Mouse (Mus musculus) layer of hippocampus, adult 9-11 months (tissue): ENCODE data around the gene Klhl21.
A peak's percentile ranks its signal among the peaks of the same experiment; 100 is the strongest.

Source experiments
- DNase-seq: peaks from one replicate; pipeline ENCODE4 v3.0.0; 2022

Gene Klhl21

GRCm38 (mm10) chr4:152008622-152009075, at the start of gene Klhl21:
Klhl21 (plus strand) TSS chr4:152008803.
- DNase-seq: peak; percentile 95

DNA sequence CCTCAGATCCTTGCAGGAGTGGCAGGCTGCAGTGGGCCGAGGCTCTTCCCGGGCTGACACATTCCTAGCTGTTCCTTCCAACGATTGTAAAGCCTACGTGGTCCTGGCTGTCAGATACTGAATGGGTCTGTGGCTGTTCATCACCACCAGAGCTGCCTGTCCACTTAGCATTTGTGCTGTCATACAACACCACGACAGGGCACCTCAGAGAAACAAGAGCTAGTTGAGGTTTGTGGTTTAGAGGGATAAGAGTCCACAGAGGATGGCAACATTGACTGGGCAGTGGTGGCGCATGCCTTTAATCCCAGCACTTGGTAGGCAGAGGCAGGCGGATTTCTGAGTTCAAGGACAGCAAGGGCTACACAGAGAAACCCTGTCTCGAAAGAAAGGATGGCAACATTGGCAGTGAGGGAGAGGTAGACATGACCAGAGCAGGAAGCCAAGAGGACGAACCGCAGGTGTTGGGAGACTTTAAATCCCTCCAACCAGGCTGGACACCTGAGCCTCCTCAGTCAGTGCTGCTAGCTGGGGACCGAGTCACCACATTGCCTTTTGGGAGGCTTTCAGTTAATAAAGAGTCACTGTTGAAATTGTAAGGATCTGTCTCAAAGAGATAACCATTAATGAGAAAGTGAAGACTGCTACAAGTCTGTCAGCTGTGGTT, 48.6 kb upstream of the Klhl21 start:
- no peak for DNase-seq

DNA sequence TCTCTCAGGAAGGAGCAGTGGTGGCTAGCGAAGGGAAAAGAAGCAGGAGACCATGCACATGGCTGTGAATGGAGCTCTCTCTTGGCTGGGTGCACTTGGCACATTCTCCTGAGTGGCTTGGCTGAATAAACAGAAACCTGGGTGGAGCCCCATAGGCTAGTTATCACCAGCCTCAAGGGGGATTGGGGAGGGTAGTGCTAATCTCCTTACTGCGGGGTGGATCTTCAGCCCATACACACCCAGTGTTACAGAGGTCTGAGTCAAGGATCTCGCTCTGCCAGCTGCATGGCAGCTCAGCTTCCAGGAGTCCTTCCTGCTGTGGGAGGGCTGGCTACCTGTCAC, 48.1 kb upstream of the Klhl21 start:
- DNase-seq: no peak

- no peak for DNase-seq
These were observed 45.8 kb upstream of the Klhl21 start for GRCm38 (mm10) chr4:151962817-151963216.

DNA sequence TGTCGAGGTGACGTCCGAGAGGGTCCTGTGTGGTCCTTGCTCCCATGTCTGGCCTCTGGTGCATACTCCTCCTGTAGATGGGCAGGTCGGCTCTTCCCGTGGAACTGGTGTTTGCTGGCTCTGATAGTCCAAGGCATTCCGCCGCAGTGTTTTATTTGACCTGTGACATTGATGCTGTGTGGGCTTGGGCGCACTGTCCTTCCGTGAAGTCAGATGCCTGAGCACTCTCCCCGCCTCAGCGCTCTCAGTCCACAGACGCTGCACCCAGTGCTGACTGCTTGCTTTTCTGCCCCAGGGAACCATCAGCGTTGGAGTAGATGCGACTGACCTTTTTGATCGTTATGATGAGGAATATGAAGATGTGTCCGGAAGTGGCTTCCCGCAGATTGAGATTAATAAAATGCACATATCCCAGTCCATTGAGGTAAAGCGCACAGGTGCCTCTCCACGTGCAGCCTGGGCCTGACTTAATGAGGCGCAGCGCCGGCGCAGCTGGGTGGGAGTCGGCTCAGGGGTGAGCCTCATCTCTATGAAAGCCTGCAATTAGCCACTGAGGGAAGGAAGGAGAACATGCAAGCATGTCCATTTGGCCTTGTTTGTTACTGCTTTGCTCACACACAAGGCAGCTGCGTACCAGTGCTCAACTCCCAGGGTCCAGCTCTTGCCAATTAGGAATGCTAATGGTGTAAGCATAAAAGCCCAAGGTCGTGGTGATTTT, 40.2 kb upstream of the Klhl21 start:
- DNase-seq: no peak

GRCm38 (mm10) chr4:151972221-151972967, 36.2 kb upstream of the Klhl21 start:
- no peak for DNase-seq

- DNase-seq: no peak
These were observed 33.2 kb upstream of the Klhl21 start for GRCm38 (mm10) chr4:151975441-151975840.

DNA sequence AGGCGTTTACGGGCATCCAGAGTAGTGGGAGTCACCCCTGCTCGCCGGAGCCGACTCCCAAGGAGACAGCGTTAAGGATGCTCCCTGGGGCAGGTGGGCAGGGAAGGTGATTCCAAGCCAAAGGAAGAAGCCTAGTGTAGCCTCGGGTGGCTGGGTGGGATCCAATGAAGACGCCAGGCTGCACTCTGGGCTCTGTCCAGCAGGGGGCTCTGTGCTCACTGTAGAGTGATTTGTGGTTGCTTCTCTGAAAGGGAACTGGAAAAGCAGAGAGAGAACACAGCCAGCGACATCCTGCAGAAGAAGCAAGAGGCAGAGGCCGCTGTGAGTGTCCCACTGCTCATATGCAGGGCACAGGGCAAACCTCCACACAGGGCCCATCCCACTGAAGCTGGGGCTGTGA, 30.9 kb upstream of the Klhl21 start:
- peak; percentile 82 for DNase-seq

DNA sequence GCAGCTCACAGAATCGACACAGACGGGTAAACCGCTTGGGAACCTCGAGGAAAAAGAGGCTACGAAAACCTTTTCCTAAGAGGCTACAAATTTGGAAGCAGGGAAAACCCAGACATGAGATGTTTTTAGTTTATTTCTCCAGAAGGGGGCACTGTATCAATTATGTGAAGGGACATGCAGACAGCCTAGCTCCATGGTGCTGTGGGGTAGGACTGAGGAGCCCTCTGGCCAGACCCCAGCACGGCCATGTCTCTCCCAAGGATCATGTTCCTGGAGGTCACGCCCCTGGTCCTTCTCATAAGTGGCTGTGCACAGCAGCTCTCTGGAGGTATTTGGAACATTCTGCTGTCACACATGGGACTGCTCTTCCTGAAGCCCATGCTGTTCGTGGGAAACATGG, 27.9 kb upstream of the Klhl21 start:
- DNase-seq: no peak

DNA sequence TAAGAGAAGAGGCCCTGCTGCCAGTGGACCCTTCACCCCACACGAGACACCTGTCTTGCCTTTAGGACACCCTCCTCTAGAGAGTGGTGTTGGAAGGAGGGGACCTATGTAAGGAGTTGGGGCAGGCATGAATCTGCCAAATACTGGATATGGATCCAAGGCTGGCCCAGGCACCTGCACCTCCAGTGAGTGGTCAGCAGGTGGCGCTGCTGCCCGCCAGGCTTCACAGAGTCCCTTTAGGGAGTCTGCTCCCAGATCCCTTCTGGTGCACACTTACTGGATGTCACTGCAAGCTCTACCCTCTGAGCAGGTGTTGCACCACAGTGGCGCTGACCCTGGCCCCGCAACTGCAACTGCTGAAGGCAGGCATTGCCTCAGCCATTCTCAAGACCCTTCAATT, 27.2 kb upstream of the Klhl21 start:
- DNase-seq: peak; percentile 77

DNA sequence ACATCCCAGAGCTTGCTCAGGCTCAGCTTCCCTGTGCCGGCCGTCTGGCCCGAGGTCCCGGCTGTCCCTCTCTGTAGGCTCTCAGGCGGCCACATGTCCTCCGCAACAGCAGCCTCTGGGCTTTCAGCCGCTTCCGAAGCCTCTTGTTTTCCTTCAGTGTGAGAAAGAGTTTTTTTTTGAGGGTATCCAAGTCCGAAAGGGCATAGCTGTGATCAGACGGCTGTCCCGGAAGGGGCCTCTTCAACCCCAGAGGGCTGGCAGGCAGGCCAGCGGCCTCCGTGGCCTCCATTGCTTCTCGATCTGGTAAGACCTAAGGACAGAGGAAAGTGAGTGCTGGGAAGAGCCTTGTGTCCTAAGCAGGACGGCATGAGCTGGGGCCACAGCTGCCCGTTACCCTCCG, 25.6 kb upstream of the Klhl21 start:
- DNase-seq: no peak

DNA sequence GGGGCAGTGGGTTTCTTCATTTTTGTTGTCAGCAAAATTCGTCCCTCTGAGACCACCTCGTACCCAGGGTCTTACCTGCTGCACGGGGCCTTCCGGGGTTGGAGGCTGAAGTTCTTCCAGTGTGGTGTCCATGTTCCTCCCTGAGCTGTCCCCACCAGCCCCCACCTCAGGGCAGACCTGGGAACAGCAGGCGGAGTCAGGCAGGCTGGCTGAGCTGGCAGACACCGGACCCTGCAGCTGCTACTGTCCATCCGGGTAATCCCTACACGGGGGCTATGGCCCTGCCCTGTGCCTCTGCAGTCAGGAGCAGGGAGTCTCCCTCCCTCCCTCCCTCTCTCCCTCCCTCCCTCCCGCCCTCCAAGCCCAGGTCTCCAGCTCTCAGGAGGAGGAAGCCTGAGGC, 25.0 kb upstream of the Klhl21 start:
- no peak for DNase-seq

- DNase-seq: no peak
These were observed 22.7 kb upstream of the Klhl21 start for GRCm38 (mm10) chr4:151985886-151986285.

GRCm38 (mm10) chr4:151986650-151987049, 22.0 kb upstream of the Klhl21 start:
- DNase-seq: no peak

DNA sequence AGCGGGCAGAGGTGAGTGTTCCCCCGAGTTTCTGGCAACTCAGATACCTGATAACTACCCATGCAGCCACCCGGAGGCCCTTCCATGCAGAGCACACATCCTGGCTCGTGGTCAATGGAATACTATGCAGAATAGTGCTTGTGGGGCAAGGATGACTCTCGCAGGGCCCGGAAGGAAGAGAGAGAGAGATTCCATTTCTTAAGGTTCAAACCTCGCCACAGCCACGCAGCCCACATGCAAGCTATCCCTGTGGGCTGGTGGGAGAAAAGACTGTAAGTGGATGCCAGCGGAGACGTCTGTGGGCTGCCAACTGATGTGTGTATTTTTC, 20.6 kb upstream of the Klhl21 start:
- DNase-seq: no peak

DNA sequence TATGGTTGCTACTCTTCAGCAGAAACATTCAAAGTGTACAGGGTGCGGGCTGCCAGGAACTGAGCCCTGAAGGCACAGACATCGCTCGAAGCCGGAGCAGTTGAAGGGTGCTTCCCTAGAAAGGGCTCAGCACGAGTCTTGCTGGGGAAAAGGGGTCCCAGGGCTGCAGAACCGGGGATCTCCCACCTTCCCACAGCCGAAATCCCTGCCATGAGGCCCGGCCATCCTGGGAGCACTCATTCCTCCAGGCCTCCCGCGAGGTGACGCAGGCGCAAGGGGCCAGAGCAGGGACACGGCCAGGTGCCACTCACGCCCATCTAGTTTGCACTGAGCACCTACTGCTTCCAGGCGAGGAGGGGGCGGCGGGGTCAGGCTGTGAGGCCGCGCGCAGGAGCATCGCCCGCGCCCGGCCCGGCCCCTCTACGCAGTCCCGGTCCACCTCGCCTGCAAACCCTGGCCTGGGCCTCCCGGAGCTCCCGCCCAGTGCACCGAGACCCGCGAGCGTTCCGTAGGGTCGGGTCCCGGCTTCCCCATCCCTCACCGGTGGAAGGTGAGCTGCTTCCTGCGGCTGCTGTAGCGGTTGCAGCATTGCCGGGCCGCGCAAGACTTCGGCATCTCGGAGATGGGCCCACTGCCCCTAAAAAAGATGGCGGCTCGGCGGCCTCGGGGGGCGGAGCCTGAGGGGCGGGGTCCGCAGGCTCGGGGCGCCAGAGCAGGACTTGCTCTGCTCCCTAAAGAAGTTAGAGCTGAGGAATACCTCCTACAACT, 20.1 kb upstream of the Klhl21 start, which contains the start of gene Thap3:
TSS of gene Thap3 (minus strand) at position 656 of the 768 bp plus-strand sequence.
- peak; percentile 67 for DNase-seq

GRCm38 (mm10) chr4:151989110-151989488, 19.5 kb upstream of the Klhl21 start:
- DNase-seq: no peak

- DNase-seq: no peak
These were observed 16.5 kb upstream of the Klhl21 start for GRCm38 (mm10) chr4:151992091-151992490.

DNA sequence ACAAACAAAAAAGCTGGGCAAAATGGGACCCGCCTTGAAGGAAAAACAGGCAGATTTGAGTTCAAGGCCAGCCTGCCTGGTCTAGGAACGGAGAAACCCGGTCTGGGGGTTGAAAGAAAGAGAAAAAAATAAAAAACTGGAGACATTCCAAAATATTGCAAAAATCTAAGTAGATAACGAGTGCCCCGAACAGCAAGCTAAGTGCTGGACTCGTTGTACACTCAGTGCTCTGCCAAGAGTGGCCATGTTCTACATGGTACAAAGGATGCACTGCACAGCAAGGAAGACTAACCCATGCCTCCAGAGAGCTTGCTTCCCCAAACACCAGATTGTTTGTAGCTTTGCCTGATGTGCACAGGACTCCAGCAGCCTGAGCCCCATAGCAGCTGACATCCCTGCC, 15.6 kb upstream of the Klhl21 start:
- DNase-seq: no peak

- no peak for DNase-seq
These were observed 14.1 kb upstream of the Klhl21 start for GRCm38 (mm10) chr4:151994228-151995171.

- no peak for DNase-seq
These were observed 13.0 kb upstream of the Klhl21 start for GRCm38 (mm10) chr4:151995371-151996172.
